Mouse (Mus musculus) G1E (cell line): Measurements from ENCODE around the gene Car10.

ENCODE experiments used
- CTCF ChIP-seq: IDR thresholded peaks from 2 replicates; pipeline ENCODE4 v1.5.1; 2012; ENCODE audit warnings: low read depth, low read length, inconsistent platforms, mixed read lengths
- GATA1 ChIP-seq: IDR thresholded peaks from 2 replicates; pipeline ENCODE4 v1.6.1; 2012; ENCODE audit warnings: borderline replicate concordance, low read length, inconsistent platforms, mixed read lengths
- GATA2 ChIP-seq: IDR thresholded peaks from 2 replicates; pipeline ENCODE4 v1.6.1; 2012; ENCODE audit warnings: low read depth, low read length, inconsistent platforms, borderline replicate concordance
- POLR2AphosphoS5 ChIP-seq: IDR thresholded peaks from 2 replicates; pipeline ENCODE4 v1.6.1; 2012; ENCODE audit warnings: low read depth, low read length, inconsistent platforms; ENCODE audit not compliant: insufficient replicate concordance
- TAL1 ChIP-seq: conservative IDR thresholded peaks from 2 replicates; pipeline ENCODE4 v1.6.1; 2012; ENCODE audit warnings: low read depth, low read length, inconsistent platforms, mixed read lengths

GRCm38 (mm10) chr11:93293661-93294060 lies 195.8 kb downstream of the Car10 start:
- TF ChIP-seq TAL1 (no peak), CTCF (no peak), GATA1 (no peak), GATA2 (no peak), POLR2AphosphoS5 (no peak)
